Mouse (Mus musculus): ENCODE data around the gene Tob2. TPM values are rescaled to one million over a fixed set of nuclear protein-coding genes. Genes with fewer than 3 reads are reported as not detected.

The Tob2 gene
- 100 to 1,000 TPM; 103 to 127 TPM for total RNA-seq (2021)
- long read RNA-seq, experiment 1, full-length matches to known transcripts, result 7 of 27 reads
- long read RNA-seq, experiment 1, partial matches to known transcripts, result 0 of 27 reads
- long read RNA-seq, experiment 1, other reads (novel, unspliced or antisense), result 20 of 27 reads
- long read RNA-seq, experiment 2, full-length matches to known transcripts, result 4 of 27 reads
- long read RNA-seq, experiment 2, partial matches to known transcripts, result 0 of 27 reads
- long read RNA-seq, experiment 2, other reads (novel, unspliced or antisense), result 23 of 27 reads

GRCm38 (mm10) chr15:81858517-81859329, at the start of gene Tob2:
Tob2 (minus strand) TSS chr15:81858796.
- DNase-seq, result peak; percentile 79 to 87

- DNase-seq, result no peak
These were observed 49.4 kb upstream of the Tob2 start for GRCm38 (mm10) chr15:81907953-81908352.

- DNase-seq, result peak; percentile 38 to 86
These were observed 46.3 kb upstream of the Tob2 start for GRCm38 (mm10) chr15:81904939-81905338.

DNA sequence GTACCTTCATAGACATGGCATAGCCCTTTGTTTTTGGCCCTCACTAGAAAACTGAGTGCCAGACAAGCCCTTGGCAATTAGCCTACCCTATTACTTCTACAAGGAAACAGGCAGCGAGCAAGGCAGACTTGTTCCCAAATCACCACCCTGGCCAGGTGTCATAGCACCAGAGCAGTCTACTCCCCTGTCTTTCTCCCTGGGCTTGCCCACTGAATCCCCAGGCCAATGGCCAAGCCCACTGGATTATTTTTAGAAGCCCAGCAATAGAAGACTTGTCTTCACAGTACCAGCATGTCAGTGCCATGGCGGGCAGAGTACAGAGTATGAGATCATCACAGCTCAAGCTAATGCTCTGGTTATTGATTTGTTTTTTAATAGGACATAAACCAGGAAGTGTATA, 40.2 kb upstream of the Tob2 start:
- peak; percentile 45 to 67 for DNase-seq

DNA sequence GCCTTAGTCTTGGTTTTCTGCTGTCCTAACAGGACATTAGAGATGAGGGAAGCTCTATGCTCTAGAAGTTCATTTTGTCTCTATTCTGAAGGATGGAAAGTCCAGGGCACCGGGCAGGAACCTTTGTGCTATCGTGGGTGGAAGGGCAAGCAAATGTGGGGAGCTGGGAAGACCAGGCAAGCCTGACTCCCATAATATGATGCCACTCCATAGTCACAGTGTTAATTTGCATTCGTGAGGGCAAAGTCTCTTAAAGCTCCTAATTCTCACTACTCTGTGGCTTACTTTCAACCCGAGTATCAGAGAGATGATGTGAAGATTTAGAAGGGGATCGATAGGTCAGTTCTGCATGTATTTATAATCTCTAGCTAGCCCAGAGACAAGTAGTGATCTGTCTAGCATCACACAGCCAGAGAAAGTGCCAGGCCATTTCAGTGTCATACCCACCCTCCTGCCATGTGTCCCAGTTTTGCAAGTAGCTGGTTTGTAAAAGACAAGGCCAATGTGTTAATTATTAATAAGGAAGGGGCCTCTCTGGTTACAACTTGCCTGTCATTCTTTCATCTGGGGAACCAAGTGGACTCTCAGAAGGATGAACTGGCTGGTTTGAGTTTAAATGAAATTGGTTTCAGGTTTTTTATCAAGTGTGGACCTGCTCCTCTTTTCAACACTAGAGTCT, 39.1 kb upstream of the Tob2 start:
- no peak for DNase-seq

DNA sequence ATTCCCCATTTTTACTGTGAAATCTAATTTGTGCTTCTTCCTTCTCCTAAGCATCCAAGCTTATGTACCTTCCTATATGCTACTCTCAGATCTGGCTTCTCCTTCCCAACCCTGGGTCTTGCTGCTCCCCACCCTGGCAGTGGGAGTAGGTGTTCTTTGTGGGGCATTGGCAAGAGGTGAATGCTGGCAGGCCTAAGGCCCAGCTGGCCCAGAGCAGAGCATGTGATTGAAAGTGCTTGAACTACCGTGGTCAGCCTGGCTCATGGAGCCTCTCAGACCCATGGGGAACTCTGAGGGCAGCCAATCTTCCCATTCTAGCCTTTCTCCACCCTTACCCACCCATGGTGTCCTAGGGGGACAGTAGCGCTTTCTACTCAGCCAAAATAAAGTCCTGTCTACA, 37.8 kb upstream of the Tob2 start:
- peak; percentile 30 to 45 for DNase-seq

DNA sequence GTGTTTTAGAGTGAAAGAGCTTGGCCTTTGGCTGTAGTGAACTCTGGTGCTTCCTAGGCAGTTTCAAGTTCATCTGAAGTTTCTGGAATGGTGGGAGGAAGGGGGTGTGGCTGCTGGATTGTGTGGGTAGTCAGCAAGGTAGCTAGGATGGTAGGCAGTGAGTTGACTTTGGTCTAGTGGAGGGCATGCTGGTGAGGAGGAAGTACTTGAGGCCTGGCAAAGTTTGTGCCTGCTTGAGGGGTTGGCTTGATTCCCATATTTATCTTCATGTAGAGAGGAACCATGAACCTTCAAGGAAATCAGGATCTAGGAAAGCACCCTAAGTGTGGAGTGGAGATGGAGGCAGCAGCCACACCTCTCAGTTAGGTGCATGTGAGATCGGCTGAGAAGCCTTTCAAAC, 35.4 kb upstream of the Tob2 start:
- DNase-seq, result no peak

- no peak for DNase-seq
These were observed 33.4 kb upstream of the Tob2 start for GRCm38 (mm10) chr15:81891822-81892580.

DNA sequence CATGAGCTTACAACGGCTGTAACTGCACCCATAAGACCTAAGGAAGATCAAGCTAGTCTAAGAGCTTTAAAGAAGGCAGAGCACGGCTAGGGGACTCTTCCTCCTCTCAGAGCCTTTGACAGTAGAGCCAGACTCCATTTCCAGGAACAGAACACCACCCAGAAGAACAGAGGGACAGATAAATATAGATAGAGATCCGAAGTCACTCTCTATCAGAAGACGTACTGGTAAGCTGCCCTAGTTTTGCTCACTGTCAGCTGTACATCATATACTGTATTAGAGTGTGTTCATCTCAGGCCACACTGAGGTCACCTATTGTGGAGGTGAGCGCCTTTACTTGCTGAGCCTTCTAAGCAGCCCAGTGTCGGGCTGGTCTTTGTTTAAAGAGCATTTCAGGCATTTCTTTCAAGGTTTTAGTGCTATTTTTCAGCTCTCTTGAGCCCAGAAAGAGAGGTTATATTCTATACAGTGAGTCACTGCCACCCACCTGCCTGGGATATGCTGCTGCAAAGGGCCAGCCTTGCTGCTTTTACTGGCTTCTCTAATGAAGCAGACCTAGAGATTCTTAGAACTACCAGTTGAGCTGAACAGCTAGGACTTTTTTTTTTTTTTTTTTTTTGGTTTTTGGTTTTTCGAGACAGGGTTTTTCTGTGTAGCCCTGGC, 32.7 kb upstream of the Tob2 start:
- no peak for DNase-seq

DNA sequence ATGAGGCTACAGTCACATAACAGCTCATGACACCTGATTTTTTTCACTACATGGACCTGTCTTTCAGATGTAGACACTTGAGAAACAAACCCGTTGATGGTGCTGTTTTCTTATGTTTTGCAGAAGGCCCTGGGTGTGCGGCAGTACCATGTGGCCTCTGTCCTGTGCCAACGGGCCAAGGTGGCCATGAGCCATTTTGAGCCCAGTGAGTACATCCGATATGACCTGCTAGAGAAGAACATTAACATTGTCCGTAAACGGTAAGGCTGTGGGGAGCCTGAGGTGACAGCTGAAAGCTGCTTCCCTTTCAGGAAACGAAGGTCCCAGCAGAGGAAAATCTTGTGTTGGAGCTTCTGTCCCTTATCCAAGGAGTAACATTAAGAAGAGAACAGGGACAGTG, 30.6 kb upstream of the Tob2 start:
- DNase-seq, result peak; percentile 56 to 69

- DNase-seq, result peak in 1 of 2 experiments; percentile 42
These were observed 28.4 kb upstream of the Tob2 start for GRCm38 (mm10) chr15:81886795-81887550.

DNA sequence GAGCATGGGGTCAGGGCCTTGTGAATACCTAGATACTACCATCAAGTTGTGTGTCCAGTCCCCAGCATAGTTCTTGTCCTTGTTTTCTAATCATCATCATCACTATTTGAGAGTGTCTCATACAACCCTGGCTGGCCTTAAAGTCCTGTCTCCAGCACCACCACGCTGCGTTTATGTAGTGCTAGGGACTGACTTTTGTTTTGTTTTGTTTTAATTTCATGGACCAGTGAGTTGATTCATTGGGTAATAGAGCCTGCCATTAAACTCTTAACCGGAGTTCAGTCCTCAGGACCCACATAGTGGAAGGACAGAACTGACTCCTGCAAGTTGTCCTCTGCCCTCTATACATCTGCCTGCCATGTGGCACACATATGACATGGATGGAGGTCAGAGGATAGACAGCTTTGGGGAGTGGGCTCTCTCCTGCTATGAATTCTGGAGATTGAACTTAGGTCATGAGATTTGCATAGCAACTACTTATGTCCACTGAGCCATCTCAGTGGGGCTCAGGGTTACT, 26.9 kb upstream of the Tob2 start:
- DNase-seq, result no peak

DNA sequence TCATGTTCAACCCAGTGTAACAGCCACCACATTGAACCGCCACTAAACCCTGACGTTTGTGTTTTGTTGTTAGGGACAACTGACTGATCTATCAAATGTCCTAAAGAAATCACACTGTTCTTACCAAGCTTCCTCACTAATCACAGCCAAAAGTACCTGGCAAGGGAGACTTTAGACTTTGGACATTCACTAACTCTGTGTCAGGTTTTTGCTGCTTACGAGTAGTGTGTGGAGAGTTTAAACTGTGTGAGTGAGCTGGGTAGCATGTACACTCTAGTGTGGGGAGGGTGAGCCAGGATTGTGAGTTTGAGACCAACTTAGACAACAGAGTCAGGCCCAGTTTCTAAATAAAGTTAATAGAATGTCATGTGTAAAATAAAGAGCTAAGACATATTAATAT, 23.8 kb upstream of the Tob2 start:
- no peak for DNase-seq

DNA sequence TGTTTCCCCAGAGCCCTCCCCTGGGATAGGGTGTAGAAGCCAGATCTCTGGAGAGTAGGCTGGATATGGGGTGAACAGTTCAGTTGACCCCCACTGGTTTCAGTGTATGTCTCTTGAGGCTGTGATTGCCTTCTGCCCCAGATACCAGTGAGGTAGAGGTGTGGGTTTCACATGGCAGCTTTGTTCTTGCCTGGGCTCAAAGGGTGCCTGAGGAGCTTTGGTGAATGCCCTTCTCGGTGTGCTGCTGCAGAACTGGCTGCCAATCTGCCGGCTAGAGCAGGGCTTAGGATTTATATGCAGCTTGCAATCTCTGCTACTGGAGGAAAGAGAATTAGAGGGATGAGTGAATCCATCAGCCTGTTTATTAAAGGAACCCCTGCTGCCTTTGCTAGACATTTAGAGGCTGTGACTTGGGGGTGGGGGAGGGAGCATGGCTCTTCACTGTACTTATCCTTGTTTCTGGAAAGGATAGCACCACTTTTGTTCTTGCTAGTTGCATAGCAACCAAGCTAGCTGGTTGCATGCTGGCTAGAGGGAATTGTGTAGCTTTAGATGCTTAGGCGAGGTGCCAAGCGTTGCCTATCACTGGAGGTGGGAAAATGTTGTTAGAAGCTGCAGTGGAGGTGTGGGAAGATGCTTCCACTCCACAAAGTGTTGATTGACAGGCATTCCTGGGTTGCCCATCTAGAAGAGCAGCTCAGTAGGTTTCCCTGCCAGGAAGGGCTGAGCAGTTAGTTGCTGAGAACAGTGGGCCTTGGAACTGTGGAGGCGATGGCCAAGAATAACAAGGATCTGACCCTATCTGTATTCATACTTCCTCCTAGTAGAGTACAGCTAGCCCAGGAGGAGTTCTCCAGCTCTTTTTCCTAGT, 21.2 kb upstream of the Tob2 start:
- DNase-seq, result peak; percentile 38 to 50

DNA sequence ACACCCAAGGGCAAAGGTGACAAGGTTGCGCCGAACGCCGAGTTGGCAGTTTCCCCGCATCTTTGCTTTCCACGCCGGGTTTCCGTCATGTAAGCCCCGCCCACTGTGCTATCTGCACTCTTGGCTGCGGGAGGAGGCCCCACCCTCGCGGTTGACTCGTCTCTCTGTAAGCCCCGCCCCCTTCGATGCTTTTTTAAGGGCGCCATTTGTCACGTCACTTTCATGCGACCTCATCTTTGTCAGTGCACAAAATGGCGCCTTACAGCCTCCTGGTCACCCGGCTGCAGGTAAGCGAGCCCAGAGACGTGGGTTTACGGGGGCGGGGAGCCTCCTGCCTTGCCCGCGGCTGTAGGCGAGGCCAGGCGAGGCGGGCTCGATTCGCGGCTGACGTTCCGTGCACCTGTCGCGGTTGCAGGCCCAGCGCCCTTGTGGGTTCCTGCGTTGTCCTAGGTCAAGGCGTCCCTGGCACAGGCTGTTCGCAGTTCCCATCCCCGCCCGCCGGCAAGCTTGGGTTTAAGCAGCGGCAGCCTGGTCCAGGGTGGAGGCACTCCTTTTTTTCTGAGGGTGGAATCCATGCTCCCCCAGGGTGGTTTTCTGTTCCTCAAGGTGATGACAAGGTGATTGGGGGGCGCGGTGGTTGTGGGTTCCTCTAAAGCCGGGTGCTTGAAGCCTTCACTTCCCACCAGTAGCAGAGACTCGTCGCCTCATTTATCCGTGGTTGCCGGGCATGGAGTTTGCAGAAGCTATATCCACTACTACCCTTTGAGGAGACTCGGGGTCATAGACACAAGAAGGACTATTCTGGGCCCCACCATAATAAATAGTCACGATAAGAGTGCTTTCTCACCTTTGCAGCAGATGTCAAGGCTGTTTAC, 13.9 kb upstream of the Tob2 start, which contains the start of gene Aco2:
Aco2 (plus strand) TSS at position 48 of the 875 bp plus-strand sequence.
- peak; percentile 99 to 100 for DNase-seq

- DNase-seq, result peak; percentile 91 to 92
These were observed 13.1 kb upstream of the Tob2 start, which contains the start of gene Phf5a for GRCm38 (mm10) chr15:81871604-81872261. Phf5a (minus strand) TSS chr15:81871911.

- no peak for DNase-seq
These were observed 11.4 kb upstream of the Tob2 start for GRCm38 (mm10) chr15:81869985-81870384.

DNA sequence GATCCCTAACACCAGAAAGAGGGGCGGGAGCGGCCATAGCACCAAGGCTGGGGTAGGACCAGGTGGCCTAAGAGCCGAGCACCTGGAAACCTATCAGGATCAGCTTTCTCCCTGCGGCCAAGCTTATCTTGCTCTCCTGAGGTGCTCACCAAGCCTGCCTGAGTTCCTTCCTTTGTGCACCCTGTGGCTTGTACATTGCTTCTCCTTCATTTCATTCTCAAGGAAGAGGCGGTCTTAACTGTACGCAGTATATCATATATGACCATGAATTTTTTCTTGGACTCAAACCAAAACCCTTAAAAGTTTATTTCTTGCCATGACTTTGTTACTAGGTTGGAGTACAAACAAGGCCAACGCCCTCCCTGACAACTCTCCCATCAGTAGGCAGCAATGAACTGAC, 5.6 kb upstream of the Tob2 start:
- DNase-seq, result no peak
